Mouse (Mus musculus) ovary, adult 10 weeks (tissue): ENCODE data around the gene Mapk8. TPM values are rescaled to one million over a fixed set of nuclear protein-coding genes. Genes with fewer than 3 reads are reported as not detected.

Source experiments
- polyA plus RNA-seq: library from polyadenylated mRNA; stranded (reverse); fragments of 350-450 nt; fragmentation: Illumina TruSeq; extraction: RNeasy Lipid Tissue Mini Kit (QIAGEN cat#74804); gene quantifications from one replicate; pipeline ENCODE4 v1.2.3, GENCODE M21; 2014

Gene Mapk8
- polyA plus RNA-seq: 123 TPM

DNA sequence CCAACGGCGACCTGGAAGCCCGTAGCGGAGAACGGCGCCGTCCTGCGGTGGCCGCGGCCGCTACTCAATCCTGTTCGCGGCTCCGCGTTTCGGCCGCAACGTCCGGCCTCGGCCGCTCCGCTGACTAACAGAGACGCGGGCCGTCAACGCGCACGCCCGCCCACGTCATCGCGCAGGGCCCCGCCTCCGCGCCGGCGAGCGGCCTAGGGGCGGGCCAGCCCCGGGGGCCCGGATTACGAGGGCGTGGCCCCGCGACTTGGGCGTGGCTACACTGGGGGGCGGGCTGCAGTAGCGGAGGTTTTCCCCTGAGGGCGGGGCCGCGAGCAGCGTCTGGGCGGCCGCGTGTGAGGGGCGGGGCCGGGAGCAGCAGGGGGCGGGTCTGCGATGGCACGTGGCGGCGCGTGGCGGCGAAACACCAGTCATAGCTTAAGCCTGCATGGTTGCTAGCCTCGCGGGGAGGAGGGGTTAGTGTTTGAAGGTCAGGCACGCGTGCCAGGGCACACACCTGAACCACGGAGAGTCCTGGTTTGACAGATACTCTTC is at the start of gene Mapk8:
Gene Mapk8 (minus strand): TSS at position 132 of the 543 bp plus-strand sequence.

GRCm38 (mm10) chr14:33471331-33471730 is 24.4 kb upstream of the Mapk8 start, which contains the start of gene Frmpd2:
Gene Frmpd2 (plus strand): TSS chr14:33471696.

Other genes starting within 250 kb of the Mapk8 start
- 0.60 TPM for gene Arhgap22, start 233.1 kb downstream of the Mapk8 start, polyA plus RNA-seq
- gene Frmpd2, start 24.5 kb upstream of the Mapk8 start, polyA plus RNA-seq: 1.7 TPM
- gene Ptpn20, start 142.0 kb upstream of the Mapk8 start, polyA plus RNA-seq: not detected